Mouse (Mus musculus): ENCODE results near the gene Ugt1a8.

Ugt1a8 gene

GRCm38 (mm10) chr1:88260114-88260513 is 172.5 kb downstream of the Ugt1a8 start:
- no peak for DNase-seq (ENCODE audit: low read depth, low spot score)

- no peak for DNase-seq (ENCODE audit: low read depth, low spot score)
Observed at GRCm38 (mm10) chr1:88260604-88261377, 173.2 kb downstream of the Ugt1a8 start.

DNA sequence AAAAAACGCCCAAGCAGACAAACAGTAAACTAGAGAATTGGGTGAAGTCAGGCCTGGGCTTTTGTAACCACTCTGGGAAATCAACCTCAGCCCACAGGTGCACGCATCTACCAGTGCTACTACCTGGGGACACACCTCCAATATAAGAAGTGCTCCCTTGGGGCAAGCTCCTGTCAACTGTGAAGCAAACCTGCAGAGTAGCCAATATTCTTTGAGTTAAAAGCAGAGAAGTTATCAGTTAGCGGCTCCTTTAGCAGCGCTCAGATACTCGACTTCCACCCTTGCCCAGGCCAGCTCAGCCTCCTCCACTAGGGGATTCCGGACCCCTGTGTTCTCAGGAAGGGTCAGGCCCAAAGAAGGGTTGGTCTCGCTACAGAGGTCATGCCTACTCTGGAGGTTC is 174.1 kb downstream of the Ugt1a8 start:
- no peak for DNase-seq (ENCODE audit: low read depth, low spot score)

DNA sequence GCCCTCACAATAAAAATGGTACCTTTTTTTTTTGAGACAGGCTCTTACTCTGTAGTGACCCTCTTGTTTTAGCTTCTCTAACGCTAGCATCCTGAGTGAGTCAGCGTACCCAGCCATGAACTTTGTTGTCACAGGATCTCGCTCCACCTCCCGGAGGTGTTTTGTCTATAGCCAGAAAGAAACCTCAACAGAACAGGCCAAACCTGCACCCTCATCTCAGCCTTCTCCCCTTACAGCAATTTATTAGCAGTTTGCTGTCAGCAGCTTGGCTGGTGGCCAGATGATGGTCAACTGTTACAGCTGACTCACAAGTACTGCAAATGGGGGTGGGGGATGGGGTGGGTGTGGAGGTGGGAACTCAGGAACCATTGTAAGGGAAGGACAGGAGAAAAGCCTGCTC is 174.6 kb downstream of the Ugt1a8 start:
- peak; percentile 64 for DNase-seq (ENCODE audit: low read depth, low spot score)

DNA sequence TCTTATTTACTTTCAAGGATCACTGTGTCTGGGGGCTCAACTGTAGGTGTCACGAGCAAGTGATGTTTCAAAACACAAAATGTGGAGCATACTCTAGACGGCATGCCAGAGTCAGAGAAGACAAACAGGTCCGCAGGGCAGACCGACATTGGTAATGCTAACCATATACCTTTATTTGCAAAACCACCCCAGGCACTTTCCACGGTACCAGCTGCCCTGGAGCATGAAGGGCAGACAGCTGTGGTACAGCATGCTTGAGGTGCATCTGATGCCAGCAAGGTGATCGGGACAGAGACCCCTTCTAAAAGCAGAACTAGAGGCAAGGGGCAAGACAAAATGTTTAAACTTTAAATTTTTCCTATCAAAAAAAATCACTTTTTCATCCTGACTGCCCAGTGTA is 175.3 kb downstream of the Ugt1a8 start:
- no peak for DNase-seq (ENCODE audit: low read depth, low spot score)

GRCm38 (mm10) chr1:88263778-88264177 is 176.2 kb downstream of the Ugt1a8 start:
- no peak for DNase-seq (ENCODE audit: low read depth, low spot score)

DNA sequence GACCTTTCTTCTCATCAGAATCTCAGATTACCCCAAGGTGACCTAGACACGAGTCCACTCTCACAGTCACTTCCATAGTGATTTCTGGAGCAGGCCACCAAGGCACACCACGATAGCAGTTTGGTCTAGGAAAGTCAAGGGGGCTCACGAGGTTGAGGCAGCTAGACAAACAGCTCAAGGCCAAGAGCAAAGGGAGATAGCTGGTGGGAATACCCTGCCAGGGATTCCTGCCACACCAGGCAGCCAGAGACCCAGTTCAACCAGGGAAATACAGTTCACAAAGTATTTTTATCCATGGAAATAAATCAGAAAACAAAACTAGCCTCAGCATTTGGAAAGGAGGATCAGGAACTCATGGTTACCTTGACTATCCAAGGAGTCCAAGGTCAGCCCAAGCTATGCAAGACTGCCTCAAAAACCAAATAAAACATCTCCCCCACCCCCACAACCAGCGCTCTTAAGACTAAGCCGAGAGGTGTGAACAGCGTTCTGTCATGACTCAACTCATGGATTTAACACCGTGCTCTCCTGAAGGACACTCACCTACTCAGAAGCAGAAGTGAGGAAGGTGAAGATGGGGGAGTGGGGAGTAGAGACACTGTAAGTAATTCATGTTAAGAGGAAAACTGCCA is 176.7 kb downstream of the Ugt1a8 start:
- no peak for DNase-seq (ENCODE audit: low read depth, low spot score)

DNA sequence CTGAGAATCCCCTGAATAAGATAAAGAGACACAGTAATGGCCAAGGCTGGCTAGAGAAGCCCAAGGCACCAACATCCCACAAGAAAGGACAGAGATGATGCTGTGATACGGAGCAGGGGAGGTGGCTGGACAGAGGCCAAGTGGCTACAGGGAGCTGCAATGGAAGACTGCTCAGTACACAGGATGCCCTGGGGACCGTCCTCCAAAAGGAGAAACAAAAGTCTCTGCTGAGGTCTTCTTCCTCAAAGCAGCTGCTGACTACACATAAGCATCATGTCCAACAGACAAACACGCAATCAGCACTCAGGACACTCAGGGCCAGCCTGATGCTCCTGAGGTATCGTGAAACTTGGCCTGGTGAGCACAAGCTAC is 177.2 kb downstream of the Ugt1a8 start:
- no peak for DNase-seq (ENCODE audit: low read depth, low spot score)

- DNase-seq (ENCODE audit: low read depth, low spot score) = no peak
Observed at GRCm38 (mm10) chr1:88266123-88266522, 178.5 kb downstream of the Ugt1a8 start.

DNA sequence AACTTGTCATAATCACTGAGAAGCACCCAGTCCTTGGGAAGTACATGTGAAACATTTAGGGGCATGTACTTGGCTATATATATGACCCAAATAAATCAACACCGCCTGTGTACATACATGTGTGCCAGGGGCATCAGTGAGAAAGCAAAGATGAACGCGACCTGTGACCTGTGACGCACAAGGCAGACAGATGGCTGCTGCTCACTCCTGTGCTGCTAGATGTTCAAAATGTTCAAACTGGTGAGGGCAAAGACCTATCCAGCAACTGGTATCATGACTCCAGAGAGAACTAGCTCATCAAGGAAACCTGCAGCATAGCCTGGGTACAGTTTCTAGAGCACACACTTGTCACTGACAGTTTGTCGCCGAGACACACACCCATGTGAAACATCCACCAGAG is 179.9 kb downstream of the Ugt1a8 start:
- no peak for DNase-seq (ENCODE audit: low read depth, low spot score)

DNA sequence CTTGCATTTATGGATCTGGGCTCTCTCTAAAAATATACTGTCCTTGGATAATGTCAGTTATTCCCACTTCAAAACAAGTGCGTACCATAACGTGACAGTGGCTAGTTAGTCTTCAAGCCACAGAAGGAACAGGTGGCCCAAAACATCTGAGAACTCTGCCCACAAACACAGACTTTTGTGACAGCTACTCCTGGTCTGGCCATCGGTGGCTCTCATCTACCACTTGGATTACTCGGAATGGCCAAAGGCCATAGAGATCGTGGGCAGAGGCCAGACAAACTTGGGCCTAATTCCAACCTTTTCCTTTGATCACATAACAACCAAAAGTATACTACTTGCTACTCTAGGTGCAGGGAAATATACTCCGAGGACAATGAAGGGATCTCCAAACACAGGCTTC is 180.5 kb downstream of the Ugt1a8 start:
- DNase-seq (ENCODE audit: low read depth, low spot score) = no peak

Data from ZHBTc4 (cell line).